Mouse (Mus musculus) ZHBTc4 (cell line): ENCODE measurements at regions not wholly inside any gene's neighbourhood (a gene's known extent, or its start where the extent isn't known, plus 50 kb on each side); places are given as distances from the start of the nearest gene placed in this dataset.

Source experiments
- DNase-seq: peaks from one replicate; pipeline ENCODE4 v3.0.0-alpha.2; 2011; ENCODE audit warnings: low read depth, low spot score

- DNase-seq = no peak
Observed at GRCm38 (mm10) chr2:115432476-115432875, 149.0 kb upstream of the BC052040 start.

GRCm38 (mm10) chr2:115441100-115441499, 140.4 kb upstream of the BC052040 start:
- DNase-seq = no peak

GRCm38 (mm10) chr2:115449783-115450483, 131.6 kb upstream of the BC052040 start:
- DNase-seq = no peak

GRCm38 (mm10) chr2:115455593-115455992, 125.9 kb upstream of the BC052040 start:
- no peak for DNase-seq

GRCm38 (mm10) chr2:115456372-115457022, 125.0 kb upstream of the BC052040 start:
- no peak for DNase-seq

GRCm38 (mm10) chr2:115460028-115460881, 121.3 kb upstream of the BC052040 start:
- no peak for DNase-seq

- DNase-seq = no peak
Observed at GRCm38 (mm10) chr2:115460882-115461151, 120.7 kb upstream of the BC052040 start.

- DNase-seq = no peak
Observed at GRCm38 (mm10) chr2:115466170-115466569, 115.3 kb upstream of the BC052040 start.

GRCm38 (mm10) chr2:115467107-115467745, 114.3 kb upstream of the BC052040 start:
- no peak for DNase-seq

GRCm38 (mm10) chr2:115467936-115468335, 113.6 kb upstream of the BC052040 start:
- DNase-seq = no peak

- DNase-seq = no peak
Observed at GRCm38 (mm10) chr2:115468471-115468909, 113.0 kb upstream of the BC052040 start.

GRCm38 (mm10) chr2:115469165-115469821, 112.2 kb upstream of the BC052040 start:
- no peak for DNase-seq

- DNase-seq = no peak
Observed at GRCm38 (mm10) chr2:115472393-115472792, 109.1 kb upstream of the BC052040 start.

GRCm38 (mm10) chr2:115483418-115484288, 97.9 kb upstream of the BC052040 start:
- DNase-seq = no peak

- no peak for DNase-seq
Observed at GRCm38 (mm10) chr2:115488465-115488864, 93.1 kb upstream of the BC052040 start.

- DNase-seq = no peak
Observed at GRCm38 (mm10) chr2:115493020-115493419, 88.5 kb upstream of the BC052040 start.

GRCm38 (mm10) chr2:115499904-115500303, 81.6 kb upstream of the BC052040 start:
- no peak for DNase-seq

GRCm38 (mm10) chr2:115509527-115509926, 72.0 kb upstream of the BC052040 start:
- no peak for DNase-seq

- no peak for DNase-seq
Observed at GRCm38 (mm10) chr2:115511146-115511545, 70.4 kb upstream of the BC052040 start.
